Mouse (Mus musculus): ENCODE results near the gene Nf2.

DNA sequence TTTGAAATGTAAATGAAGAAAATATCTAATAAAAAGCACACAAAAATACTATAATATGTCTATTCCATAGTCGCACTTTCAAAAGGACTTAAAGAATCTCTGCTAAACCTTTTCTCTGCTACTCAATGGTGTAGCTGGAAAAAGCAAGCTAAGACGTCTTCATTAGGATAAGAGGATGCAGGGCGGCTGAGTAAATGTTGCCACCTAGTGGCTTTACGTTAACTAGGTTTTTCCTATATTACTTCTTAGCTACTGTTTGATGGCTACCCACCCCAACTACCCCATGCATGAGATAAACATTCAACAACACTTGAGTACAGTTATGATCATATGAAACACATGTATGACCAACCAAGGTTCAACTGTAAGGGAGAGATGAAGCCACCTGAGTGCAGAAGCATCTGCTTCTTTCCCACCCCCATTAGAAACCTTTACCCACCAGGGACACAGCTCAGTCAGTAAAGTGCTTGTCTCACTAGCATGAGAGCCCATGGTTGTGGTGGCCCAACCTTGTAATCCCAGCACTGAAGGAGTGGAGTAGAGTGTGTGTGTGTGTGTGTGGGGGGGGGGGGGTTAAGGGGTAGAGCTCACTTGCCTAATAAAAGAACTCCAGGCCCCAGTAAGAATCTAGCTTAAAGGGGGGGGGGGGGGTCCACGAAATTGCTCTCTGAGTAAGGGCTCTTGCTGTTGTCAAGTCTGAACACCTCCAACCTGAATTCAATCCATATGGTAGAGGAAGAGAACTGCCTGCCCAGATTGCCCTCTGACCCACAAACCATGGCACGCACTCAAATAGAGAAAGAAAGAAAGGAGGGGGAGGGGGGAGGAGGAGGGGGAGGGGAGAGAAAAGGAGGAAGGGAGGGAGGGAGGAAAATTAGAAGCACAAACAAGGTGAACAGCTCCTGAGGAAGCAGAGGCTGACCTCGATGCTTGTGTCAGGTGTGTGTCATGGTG lies 27.6 kb downstream of the Nf2 start:
- TF ChIP-seq CTCF (IDR thresholded peaks at IDR 0.05; ENCODE audit: borderline replicate concordance, insufficient read depth, low read length) (no peak), POLR2A (IDR thresholded peaks at IDR 0.05; ENCODE audit: low read depth, low read length) (no peak)
